Mouse (Mus musculus): ENCODE results near the gene 2010111I01Rik.

DNA sequence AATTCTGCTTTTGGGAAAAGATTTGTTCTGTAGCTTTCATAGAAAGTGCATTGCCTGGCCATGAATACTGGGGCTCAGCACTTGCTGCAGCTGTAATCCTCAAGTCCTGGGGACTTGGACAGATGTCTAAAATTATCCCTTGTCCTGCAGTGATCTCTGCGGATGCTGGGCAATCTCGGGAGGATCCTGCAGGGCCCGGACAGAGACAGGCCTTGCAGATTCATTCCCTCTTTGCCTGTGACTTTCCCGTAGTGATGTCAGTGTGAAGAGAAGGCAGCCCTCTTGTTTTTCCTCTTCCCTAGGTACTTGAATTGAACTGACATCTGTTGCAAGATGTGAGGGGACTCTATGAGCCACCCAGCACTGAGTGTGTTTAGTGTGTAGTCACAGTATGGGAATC is 295.4 kb downstream of the 2010111I01Rik start:
- TF ChIP-seq POLR2A (IDR thresholded peaks at IDR 0.05; ENCODE audit: extremely low read depth, insufficient read depth, low read length) (no peak), CTCF (IDR thresholded peaks at IDR 0.05; ENCODE audit: low read depth, low read length) (no peak)
